Mouse (Mus musculus): ENCODE data around the gene Chkb.

Chkb gene

DNA sequence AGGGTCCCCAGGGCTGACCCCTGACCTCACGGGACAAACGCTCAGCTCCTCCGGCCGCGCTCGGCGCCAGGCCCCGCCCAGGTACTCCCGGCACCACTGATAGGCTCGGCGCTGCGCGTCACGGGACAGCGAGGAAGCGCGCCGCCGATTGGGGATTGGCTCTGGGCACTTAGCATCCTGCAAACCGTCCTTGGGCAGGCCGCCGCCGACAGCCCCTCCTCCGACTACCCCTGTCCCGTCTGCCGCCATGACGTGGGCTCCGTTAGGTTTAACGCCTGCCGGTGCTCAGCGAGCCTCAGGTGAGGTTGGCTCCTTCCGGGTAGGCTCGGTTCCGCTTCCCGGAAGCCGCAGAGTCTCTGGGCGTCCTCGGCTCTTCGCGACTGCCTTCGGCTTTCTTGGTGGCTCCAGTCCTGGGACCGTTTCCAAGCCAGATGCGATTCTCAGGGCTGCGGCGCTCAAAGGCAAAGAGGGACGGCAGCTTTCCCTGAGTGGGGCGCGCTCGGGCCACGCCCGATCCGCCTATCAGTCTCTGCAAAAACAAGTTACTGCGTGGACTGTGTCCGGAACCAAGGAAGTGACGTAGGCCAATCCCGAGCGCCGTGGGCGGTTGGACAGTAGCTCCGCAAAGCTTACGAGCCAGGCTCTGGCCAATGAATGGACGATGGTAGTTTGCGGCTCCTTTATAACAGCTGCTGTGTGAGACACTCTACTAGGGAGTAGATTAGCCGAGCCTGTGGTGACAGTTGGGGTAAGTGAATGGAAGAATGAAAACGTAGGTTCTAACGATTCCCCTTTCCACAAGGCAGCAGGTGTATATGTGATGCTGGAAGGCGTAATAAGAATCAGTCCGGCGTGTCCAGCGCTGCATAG, at the start of gene Chkb, which contains the start of the genes C730034F03Rik and Gm44502:
Gene Chkb (minus strand): TSS at position 557 of the 870 bp plus-strand sequence.
Gene C730034F03Rik (plus strand): TSS at position 238 of the 870 bp plus-strand sequence.
Gene Gm44502 (minus strand): TSS at position 345 of the 870 bp plus-strand sequence.
- in situ Hi-C loops (cut with MseI, MboI): no loop called here

DNA sequence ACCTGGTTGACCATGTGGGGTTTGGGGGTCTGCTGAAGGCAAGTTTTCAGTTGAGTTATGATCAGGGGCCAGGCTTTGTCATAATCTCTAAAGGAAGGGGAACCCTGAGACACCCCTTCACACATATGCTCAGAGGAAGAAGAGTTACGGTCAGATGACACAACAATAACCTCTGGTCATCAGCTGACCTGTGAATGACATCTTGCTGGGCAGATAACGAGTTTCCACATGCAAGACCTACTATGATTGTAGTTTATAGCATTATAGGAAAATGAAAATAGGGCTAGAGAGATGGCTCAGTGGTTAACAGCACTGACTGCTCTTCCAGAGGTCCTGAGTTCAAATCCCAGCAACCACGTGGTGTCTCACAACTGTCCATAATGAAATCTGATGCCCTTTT, 48.9 kb upstream of the Chkb start:
- in situ Hi-C loops (cut with MseI, MboI): no loop called here

DNA sequence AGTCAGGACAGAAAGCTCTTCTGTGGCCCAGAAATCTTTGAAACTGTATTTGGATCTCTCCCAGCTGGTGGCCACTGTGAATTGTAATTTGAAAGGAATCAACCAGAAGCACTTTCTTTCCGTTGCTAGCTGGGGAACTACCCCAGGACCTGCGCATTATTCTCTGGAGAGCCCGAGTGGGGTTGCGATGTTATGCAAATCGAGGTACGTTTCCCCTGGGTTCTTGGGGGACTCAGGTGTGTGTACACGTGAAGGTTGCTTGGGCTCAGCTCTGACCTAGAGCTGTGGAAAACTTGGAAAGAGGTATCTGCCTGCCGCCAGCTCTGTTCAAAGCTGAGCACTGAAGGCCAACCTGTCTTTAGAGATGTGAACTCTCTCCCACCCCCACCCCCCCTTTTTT, 48.1 kb upstream of the Chkb start:
- in situ Hi-C loops (cut with MseI, MboI): no loop called here

DNA sequence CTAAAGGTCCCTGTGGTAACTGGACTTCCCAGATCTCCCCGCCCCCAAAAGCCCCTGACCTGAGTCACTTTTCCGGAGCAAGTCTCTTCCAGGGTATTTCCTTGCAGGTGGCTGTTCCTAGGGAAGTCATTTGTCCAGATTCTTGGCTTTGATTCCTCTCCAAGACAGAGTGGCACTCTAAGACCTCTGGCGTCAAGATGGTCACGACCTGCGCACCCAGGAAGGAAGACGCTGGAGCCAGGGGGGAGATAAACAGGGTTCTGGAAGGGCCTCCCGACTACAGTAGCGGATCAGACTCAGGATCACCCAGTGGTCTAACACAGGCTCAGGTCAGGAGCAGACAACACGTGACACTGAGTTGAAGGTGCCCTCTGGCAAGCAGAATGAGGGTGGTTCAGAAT, 47.4 kb upstream of the Chkb start, which contains the start of gene Arsa:
Gene Arsa (minus strand): TSS at position 335 of the 401 bp plus-strand sequence.
- in situ Hi-C loops (cut with MseI, MboI): no loop called here

DNA sequence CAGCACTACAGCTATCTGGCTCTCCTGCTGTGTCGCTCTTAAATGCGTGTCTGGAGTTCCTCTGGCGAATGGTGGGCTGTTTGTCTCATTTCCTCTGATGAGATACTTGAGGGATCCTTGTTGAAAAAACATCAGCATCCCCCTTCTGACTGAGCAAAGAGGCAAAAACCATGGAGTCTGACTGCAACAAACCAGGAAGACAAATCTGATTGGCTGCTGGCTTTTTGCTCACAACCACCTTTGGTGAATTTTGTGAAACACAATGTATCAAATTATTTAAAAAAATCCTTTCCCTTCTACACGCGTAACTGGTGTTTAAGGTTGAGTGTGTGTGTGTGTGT, 46.7 kb upstream of the Chkb start:
- in situ Hi-C loops (cut with MseI, MboI): no loop called here

DNA sequence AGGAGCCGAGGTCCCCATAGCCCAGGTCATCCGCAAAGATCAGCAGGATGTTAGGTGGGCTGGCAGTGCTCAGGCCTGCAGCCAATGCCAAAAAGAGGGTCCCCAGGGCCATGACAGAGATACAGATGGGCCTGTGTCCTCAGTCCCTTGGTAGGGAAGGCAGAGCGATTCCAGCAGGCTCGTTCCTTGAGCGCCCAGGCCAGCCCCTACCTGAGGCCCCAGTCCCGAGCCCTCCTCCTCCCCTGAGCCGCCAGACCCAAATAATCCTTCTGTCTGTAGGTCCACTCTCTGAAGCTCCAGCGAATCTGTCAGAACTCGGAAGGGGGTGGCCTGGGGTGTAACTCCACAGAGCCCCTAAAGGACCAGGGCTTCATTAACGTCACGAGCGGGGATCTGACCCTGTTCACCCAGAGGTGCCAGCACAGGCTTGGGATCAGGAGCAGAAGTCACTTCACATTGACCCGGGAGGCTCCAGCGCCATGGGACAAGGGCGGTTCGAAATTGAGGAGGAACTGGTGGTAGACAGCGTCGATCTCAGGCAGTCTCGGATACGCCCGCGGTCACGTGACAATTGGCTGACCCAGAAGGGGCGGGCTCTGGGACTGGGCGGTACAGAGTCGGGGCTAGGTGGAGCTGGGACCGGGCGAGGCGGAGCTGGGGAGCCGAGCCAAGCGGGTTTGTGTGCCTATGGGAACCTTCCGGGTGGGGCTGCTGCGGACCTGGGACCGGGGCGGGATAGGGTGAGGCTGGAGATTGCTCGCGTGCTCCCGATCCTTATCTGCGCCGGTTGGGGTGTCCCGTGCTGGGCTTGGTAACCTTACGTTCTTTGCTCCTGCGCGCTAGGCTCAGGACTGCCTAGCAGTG, 46.1 kb upstream of the Chkb start:
- in situ Hi-C loops (cut with MseI, MboI): no loop called here

DNA sequence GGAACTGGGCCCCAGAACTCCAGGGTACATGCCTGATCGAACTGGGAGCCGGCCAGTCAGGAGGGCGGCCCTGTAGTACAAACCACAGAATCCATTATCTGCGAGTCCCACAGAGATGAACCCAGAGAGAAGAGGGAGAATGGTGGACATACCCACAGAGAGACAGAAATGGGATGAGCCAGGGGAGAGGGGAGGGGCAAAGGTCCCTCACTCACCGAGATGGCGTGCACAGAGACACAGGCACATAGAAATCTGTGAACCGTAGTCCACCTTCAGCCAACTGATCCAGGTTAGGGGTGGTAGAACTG, 45.5 kb upstream of the Chkb start:
- in situ Hi-C loops (cut with MseI, MboI): no loop called here

DNA sequence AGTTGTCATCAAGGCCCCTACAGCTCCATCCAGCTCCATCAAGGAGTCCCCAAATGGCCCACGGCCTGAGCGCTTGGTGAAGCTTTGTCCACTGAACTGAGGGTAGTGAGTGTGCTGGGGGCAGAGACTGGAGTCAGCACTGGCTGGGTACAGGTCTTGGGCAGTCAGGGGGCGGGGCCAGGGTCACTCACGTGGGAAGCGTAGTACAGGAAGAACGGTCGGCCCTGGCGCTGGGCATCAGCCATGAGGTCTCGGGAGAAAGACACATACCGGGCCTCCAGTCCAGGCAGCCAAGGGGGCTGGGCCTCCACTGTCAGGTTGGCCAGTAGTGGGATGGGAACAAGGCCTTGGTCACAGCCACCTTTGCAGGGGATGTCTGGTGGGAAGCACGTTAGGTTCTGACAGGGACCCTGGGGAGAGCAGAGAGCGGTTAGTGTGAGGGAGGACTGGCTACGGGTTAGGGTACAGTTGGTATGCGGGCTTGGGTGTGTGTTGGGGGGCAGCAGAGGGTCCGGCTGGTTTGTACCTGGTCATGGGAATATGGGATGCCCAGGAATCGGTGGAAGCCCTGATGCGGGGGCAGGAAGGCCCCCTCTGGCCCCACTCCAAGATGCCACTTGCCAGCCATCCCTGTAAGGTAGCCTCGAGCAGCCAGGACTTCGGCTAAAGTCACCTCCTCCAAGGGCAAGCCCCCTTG, 45.0 kb upstream of the Chkb start:
- in situ Hi-C loops (cut with MseI, MboI): no loop called here

DNA sequence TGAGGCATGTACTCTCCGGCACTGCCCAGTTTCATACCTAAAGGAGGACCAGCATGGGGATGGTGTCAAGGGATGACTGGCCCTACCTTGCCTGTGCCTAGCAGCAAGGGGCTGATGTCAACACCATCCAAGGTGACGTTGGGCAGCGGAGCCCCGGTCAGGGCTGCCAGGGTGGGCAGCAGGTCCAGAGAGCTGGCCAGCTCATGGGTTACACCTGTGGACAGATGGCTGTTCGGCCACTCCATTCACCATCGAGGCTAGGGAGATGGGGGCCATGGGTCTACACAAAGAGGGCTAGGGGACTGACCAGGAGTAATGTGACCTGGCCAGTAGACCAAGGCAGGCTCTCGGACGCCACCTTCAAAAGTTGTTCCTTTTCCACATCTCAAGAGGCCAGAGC, 44.2 kb upstream of the Chkb start:
- in situ Hi-C loops (cut with MseI, MboI): no loop called here

DNA sequence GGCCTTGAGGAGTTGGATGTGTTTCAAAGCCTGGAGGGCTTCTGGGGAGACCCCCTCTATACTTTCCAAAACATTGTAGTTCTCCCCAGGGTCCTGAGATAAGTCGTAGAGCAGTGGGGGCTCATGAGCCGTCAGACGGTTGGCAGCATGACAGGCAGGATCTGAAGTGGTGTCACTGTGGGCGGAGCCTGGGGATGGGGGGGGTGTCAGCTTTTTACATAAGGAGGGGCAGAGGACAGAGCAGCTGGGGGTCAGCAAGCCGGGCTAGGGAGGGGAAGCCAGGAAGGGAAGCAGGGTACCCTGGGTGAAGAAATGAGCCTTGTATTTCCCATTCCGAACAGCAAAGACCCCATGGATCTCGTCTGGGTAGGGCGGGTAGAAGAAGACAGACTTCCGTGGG, 43.7 kb upstream of the Chkb start:
- in situ Hi-C loops (cut with MseI, MboI): no loop called here

DNA sequence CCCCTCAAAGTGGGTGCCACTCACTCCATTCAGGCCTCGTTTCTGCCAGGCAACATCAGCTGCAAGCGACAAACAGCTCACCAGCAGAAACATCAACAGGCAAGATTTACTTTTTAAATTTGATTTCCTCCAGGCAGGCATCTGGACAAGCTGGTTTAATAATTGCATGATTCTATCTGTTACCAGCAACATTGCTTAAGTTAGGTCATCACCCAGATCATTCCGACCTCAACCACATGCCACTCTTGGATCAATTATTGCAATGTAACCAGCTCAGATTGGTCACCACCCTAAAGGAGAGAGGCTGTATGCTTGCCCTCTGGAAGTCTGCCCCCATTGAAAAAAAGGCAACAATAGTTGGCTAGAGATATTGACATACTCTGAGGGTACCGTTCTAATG, 41.8 kb upstream of the Chkb start:
- in situ Hi-C loops (cut with MseI, MboI): no loop called here

DNA sequence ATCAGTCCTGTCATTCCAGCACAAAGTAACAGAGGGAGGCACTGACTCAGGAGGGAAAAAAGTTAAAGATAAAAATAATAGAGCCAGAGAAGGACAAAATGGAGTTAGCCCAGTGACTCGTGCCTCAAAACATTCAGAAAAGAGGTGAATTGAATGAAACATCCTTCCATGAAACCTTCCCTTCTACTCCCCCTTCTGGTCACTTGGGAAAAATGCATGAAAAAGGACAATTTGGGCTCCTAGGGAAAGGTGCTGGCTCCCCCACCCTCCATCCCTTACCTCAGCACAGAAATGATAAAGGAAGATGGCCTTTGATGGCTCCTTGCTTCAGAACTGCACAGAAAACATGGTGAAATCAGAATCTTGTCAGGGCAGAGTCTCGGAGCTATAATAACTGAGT, 38.9 kb upstream of the Chkb start:
- in situ Hi-C loops (cut with MseI, MboI): no loop called here

DNA sequence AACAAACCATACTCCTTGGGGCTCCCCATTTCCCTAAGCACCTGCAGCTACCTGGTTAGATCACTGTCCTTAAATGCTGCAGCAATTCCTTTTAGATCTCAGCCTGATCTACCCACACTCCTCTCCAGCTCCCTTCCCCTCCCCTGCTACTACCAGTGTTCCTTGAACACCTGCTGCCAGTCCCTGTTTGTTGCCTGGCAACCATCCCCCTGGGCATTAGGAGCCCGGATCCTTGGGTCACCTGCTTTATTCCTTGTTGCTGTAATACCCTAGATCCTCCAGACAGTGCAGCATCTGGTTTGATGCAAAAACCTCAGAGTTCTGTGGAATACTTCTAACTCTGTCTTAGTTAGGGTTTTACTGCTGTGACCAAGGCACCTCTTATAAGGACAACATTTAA, 35.3 kb upstream of the Chkb start:
- in situ Hi-C loops (cut with MseI, MboI): no loop called here

DNA sequence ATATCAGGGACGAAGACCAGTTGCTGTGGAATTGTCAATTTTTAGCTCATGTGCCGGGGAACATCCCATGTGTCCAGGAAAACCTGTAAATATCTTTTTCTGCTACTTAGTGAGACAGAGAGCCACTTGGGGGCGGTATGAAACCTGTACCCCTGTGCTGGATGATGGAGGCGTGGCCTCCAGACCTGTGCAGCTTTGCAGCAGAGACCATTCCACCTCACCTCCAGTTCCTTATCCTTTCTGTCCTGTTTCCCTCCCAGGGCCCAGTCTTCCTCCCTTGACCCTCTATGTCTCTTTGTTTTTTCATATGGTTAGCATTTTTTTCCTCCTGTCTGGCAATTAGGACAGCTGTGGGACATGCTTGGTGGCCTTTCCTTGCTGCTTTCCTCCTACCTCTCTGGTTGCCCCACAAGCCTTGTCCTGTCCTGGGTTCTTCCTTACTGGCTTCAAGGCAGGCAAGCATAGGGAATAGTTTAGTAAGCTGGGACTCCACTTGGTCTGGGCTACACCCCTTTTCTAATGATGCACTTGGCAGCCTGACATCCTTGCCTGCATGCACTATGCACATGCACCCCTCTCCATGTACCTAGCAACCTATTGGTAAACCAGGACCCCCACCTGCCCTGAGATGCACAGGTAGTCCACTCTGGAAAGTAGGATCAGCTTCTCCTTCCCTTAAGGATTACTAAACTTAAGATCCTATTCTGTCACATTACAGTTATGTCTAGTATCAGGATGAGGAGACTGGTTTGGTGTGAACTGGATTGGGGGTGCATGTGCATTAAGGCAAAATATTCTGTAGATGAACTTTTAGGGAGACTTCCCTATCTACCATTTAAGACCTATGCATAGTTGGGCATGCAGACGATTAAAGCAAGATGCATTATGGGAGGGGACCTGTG, 33.9 kb upstream of the Chkb start:
- in situ Hi-C loops (cut with MseI, MboI): no loop called here

DNA sequence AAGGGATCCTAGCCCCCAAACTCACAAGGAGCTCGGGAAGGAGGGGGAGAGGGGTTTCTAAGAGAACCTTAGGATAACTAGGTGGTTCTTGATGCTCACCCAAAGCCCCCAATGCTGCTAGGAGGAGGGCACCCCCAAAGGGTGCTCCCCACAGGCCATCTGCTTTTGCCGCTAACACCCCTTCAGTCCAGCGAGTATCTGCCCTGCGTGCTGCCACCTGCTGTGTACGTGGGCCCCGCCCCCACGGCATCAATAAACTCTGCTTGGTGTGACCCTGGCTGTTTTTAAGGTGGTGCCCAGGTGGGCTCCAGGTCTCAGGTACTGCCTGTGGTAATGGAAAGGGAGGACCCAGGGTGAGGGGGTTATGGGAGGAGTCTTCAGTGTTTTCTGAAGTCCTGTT, 32.5 kb upstream of the Chkb start:
- in situ Hi-C loops (cut with MseI, MboI): no loop called here

DNA sequence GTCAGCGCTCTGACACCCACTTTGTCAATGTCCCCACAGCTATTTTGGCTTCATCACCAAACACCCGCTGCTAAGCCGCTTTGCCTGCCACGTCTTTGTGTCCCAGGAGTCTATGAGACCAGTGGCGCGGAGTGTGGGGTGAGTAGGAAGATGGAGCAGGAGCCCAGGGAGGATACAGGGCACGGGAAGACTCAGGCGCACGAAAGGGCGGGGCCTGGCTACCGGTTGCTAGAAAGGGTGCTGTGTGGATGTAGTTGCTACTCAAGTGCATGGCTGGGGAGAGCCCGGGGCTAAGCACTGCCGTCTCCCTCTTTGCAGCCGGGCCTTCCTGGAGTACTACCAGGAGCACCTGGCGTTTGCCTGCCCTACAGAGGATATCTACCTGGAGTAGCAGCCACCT, 31.6 kb upstream of the Chkb start:
- in situ Hi-C loops (cut with MseI, MboI): no loop called here

DNA sequence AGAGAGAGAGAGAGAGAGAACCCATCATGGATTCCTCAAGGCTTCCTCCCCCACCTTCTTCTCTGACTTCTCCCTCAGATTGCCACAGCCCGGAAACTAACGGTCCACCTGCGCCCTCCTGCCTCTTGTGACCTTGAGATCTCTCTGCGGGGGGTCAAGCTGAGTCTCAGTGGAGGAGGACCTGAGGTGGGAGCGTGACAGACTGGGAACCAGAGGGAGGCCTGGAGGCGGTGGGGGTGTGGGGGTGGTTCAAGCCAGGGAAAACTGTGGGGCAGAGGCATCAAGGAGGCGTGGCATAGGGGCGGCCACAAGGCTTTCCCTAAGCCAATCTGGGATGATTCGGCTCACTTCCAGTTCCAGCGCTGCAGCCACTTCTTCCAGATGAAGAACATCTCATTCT, 30.6 kb upstream of the Chkb start:
- in situ Hi-C loops (cut with MseI, MboI): no loop called here

DNA sequence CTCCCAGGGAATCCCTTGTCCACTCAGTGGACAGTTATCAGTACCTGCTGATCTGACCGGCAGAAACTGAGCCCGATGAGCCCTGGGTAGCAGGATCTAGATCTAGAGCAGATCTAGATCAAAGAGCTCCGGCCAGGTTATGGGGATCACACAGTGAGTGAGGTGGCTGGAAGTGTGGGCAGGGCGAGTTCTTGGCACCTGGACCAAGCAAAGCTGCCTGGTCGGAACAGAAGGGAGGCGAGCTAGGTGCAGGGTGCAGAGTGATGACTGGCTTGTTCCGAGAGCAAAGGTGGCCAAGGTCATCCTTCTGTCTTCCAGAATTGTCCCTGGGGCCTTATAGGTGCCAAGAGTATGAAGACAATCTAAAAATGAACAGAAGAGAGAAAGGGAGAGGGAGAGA, 30.1 kb upstream of the Chkb start:
- in situ Hi-C loops (cut with MseI, MboI): no loop called here

DNA sequence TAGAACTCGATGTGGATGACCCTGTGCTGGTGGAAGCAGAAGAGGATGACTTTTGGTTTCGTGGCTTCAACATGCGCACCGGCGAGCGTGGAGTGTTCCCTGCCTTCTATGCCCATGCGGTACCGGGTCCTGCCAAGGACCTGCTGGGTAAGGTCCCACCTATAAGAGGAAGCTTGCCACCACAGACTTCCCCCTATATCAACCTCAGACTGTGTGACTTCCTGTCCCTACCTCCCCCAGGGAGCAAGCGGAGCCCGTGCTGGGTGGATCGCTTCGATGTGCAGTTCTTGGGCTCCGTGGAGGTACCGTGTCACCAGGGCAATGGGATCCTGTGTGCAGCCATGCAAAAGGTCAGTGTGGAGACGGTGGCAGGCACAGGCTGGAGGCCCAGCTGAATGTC, 29.2 kb upstream of the Chkb start:
- in situ Hi-C loops (cut with MseI, MboI): no loop called here

DNA sequence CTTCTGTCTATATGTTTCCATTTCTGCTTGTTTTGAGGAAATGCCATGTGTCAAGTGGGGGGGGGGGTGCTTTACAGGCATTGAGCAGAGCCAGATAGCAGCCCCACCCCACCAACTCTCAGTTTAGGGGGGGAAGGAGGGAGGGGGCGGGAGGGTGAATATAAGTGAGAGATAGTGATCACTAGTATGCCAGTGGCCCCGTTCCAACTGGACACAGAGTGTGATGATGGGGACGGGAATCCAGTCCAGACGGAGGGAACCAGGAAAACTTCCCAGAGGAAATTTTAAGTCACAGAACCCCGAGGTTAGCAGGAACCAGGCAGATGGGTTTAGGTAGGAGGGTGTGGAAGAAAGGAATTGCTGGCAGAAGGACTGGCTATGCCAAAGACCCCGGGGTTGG, 25.9 kb upstream of the Chkb start:
- in situ Hi-C loops (cut with MseI, MboI): no loop called here

DNA sequence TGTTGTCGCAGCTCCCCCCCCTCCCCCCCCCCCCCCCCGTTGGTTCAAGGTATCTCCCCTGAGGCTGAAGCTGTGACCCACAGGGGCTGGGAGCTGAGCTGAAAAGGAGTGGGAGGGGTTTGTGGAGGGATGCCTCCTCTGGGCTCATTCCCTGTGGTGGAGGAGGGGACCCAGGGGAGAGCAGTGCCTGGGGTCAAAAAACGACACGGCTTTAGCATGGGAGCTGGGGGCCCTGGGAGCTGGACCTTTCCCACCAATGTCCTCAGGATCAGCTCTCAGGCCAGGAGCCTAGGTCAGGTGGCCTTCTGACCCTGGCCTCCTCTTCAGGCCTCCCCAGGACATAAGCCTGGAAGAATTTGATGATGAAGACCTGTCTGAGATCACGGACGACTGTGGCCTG, 25.1 kb upstream of the Chkb start:
- in situ Hi-C loops (cut with MseI, MboI): no loop called here

Measured in mouse trophoblast stem cell (cell line).